Mouse (Mus musculus): Measurements from ENCODE around the gene Ccdc43. TPM values are rescaled to one million over a fixed set of nuclear protein-coding genes. Genes with fewer than 3 reads are reported as not detected.
"Not testable (repeated sequence)": the region's sequence is repeated elsewhere in the genome, so short reads cannot be mapped to it uniquely, and the experiment has no call there.

Ccdc43 gene
- polyA plus RNA-seq, 1 experiment from 2014 or later = 38.2 TPM

DNA sequence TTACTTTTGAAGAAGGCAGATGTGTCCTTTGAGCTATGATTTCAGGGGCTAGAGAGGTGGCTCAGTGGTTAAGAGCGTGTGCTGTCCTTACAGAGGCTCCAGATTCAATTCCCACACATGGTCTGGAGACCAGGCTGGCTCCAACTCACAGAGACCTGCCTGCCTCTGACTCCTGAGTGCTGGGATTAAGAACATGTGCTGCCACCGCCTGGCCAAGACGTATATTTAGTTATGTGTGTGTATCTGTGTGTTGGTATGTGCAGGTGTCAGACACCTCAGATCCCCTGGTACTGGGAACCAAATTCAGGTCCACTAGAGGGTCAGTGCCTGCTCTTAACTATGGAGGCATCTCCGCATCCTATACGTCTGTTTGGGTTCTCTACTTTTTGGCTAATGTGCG, 37.4 kb upstream of the Ccdc43 start:
- H3K36me3 ChIP-seq (ENCODE audit: control insufficient read depth, insufficient read depth) = no peaks in the 10 kb centered on the region
- peaks cover 7% of the 10 kb centered on the region for H3K4me1 ChIP-seq (ENCODE audit: control insufficient read depth, insufficient read depth, low read length)
- H3K27ac ChIP-seq (ENCODE audit: low read length) = no peak overlapping the region
- H3K9me3 ChIP-seq (replicated peaks; ENCODE audit: control insufficient read depth, low read length) = no peaks in the 10 kb centered on the region
- peaks cover 2% of the 10 kb centered on the region; the same call in 1 of the 2 replicates for H3K27me3 ChIP-seq (ENCODE audit: control insufficient read depth, insufficient read depth, low read length)
- no peak overlapping the region for H3K4me3 ChIP-seq (ENCODE audit: low read length)
- 90% methylated on average over 6 of the region's 6 CpGs for WGBS
- H3K4me2 ChIP-seq (ENCODE audit: low read depth, low read length) = no peak overlapping the region
- no peak for ATAC-seq (replicated peaks; ENCODE audit: extremely low read depth, insufficient read depth, low FRiP score)
- H3K9ac ChIP-seq (ENCODE audit: low read length) = no peak overlapping the region

GRCm38 (mm10) chr11:102733146-102733545, 35.6 kb upstream of the Ccdc43 start:
- no peaks in the 10 kb centered on the region for H3K9me3 ChIP-seq (replicated peaks; ENCODE audit: control insufficient read depth, low read length)
- no peak overlapping the region for H3K4me2 ChIP-seq (ENCODE audit: low read depth, low read length)
- WGBS = 65% methylated on average over 5 of the region's 5 CpGs
- no peak for ATAC-seq (replicated peaks; ENCODE audit: extremely low read depth, insufficient read depth, low FRiP score)
- no peaks in the 10 kb centered on the region for H3K4me1 ChIP-seq (ENCODE audit: control insufficient read depth, insufficient read depth, low read length)
- H3K27ac ChIP-seq (ENCODE audit: low read length) = no peak overlapping the region
- H3K27me3 ChIP-seq (ENCODE audit: control insufficient read depth, insufficient read depth, low read length) = peaks cover 2% of the 10 kb centered on the region; the same call in 1 of the 2 replicates
- H3K4me3 ChIP-seq (ENCODE audit: low read length) = no peak overlapping the region
- H3K36me3 ChIP-seq (ENCODE audit: control insufficient read depth, insufficient read depth) = no peaks in the 10 kb centered on the region
- H3K9ac ChIP-seq (ENCODE audit: low read length) = no peak overlapping the region

DNA sequence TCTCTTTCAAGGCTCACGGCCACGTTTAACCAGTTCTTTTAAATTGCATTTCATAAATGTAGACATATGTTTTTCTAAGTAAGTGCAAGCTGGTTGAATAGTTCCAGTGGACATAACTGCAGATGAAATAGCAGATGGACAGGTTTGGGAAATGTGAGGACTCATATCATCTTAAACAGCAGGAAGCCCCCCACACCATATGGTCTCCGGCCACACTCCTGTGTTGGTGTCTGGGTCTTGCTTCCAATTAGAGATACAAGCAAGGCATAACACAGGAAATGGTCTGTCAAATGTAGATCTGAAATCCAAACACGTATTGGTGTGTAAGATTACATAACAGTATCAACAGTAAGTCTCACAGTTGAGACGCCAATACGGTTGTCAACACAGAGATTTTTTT, 33.8 kb upstream of the Ccdc43 start:
- no peaks in the 10 kb centered on the region for H3K4me1 ChIP-seq (ENCODE audit: control insufficient read depth, insufficient read depth, low read length)
- no peak overlapping the region for H3K9ac ChIP-seq (ENCODE audit: low read length)
- H3K9me3 ChIP-seq (replicated peaks; ENCODE audit: control insufficient read depth, low read length) = no peaks in the 10 kb centered on the region
- no peak overlapping the region for H3K27ac ChIP-seq (ENCODE audit: low read length)
- 72% methylated on average over 6 of the region's 6 CpGs for WGBS
- no peak overlapping the region for H3K4me3 ChIP-seq (ENCODE audit: low read length)
- peaks cover 2% of the 10 kb centered on the region; the same call in 1 of the 2 replicates for H3K27me3 ChIP-seq (ENCODE audit: control insufficient read depth, insufficient read depth, low read length)
- no peaks in the 10 kb centered on the region for H3K36me3 ChIP-seq (ENCODE audit: control insufficient read depth, insufficient read depth)
- no peak for ATAC-seq (replicated peaks; ENCODE audit: extremely low read depth, insufficient read depth, low FRiP score)
- H3K4me2 ChIP-seq (ENCODE audit: low read depth, low read length) = no peak overlapping the region

GRCm38 (mm10) chr11:102729835-102730234, 32.3 kb upstream of the Ccdc43 start:
- WGBS = 76% methylated on average over 3 of the region's 3 CpGs

GRCm38 (mm10) chr11:102728614-102729013, 31.0 kb upstream of the Ccdc43 start:
- Histone ChIP-seq H3K4me3 (ENCODE audit: low read length) (no peak overlapping the region), H3K27me3 (ENCODE audit: control insufficient read depth, insufficient read depth, low read length) (no peaks in the 10 kb centered on the region), H3K27ac (ENCODE audit: low read length) (no peak overlapping the region), H3K9me3 (replicated peaks; ENCODE audit: control insufficient read depth, low read length) (no peaks in the 10 kb centered on the region), H3K4me2 (ENCODE audit: low read depth, low read length) (no peak overlapping the region), H3K9ac (ENCODE audit: low read length) (no peak overlapping the region), H3K4me1 (ENCODE audit: control insufficient read depth, insufficient read depth, low read length) (no peaks in the 10 kb centered on the region), H3K36me3 (ENCODE audit: control insufficient read depth, insufficient read depth) (no peaks in the 10 kb centered on the region)
- WGBS = 34% methylated on average over 7 of the region's 7 CpGs
- ATAC-seq (replicated peaks; ENCODE audit: extremely low read depth, insufficient read depth, low FRiP score) = no peak

More at GRCm38 (mm10) chr11:102729835-102730234, 32.3 kb upstream of the Ccdc43 start:
- Histone ChIP-seq H3K4me3 (ENCODE audit: low read length) (no peak overlapping the region), H3K27ac (ENCODE audit: low read length) (no peak overlapping the region), H3K9ac (ENCODE audit: low read length) (no peak overlapping the region), H3K4me2 (ENCODE audit: low read depth, low read length) (no peak overlapping the region), H3K27me3 (ENCODE audit: control insufficient read depth, insufficient read depth, low read length) (no peaks in the 10 kb centered on the region), H3K36me3 (ENCODE audit: control insufficient read depth, insufficient read depth) (no peaks in the 10 kb centered on the region), H3K9me3 (replicated peaks; ENCODE audit: control insufficient read depth, low read length) (no peaks in the 10 kb centered on the region), H3K4me1 (ENCODE audit: control insufficient read depth, insufficient read depth, low read length) (no peaks in the 10 kb centered on the region)
- no peak for ATAC-seq (replicated peaks; ENCODE audit: extremely low read depth, insufficient read depth, low FRiP score)

DNA sequence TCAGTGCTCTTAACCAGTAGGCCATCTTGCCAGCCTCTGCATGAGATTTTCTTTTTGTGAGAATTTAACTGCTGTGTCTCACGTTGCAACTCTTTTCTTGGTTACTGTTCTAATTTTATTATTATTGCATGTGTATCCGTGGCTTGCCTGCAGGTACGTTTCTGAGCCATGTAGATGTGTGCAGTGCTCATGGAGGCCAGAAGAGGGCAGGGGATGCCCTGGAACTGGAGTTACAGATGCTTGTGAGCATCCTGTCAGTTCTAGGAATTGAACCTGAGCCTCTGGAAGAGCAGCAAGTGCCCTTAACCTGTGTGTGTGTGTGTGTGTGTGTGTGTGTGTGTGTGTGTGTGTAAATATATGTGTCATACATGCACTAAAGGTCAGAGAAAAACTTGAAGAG, 28.0 kb upstream of the Ccdc43 start:
- Histone ChIP-seq H3K4me3 (ENCODE audit: low read length) (no peak overlapping the region), H3K4me1 (ENCODE audit: control insufficient read depth, insufficient read depth, low read length) (no peaks in the 10 kb centered on the region), H3K27ac (ENCODE audit: low read length) (no peak overlapping the region), H3K27me3 (ENCODE audit: control insufficient read depth, insufficient read depth, low read length) (no peaks in the 10 kb centered on the region), H3K9me3 (replicated peaks; ENCODE audit: control insufficient read depth, low read length) (no peaks in the 10 kb centered on the region), H3K9ac (ENCODE audit: low read length) (no peak overlapping the region), H3K4me2 (ENCODE audit: low read depth, low read length) (no peak overlapping the region), H3K36me3 (ENCODE audit: control insufficient read depth, insufficient read depth) (no peaks in the 10 kb centered on the region)
- WGBS = 35% methylated on average over 3 of the region's 3 CpGs
- no peak for ATAC-seq (replicated peaks; ENCODE audit: extremely low read depth, insufficient read depth, low FRiP score)

GRCm38 (mm10) chr11:102716135-102716534, 18.6 kb upstream of the Ccdc43 start:
- Histone ChIP-seq H3K9ac (ENCODE audit: low read length) (no peak overlapping the region), H3K9me3 (replicated peaks; ENCODE audit: control insufficient read depth, low read length) (peaks cover 6% of the 10 kb centered on the region; the same call in 1 of the 2 replicates), H3K36me3 (ENCODE audit: control insufficient read depth, insufficient read depth) (no peaks in the 10 kb centered on the region), H3K4me2 (ENCODE audit: low read depth, low read length) (no peak overlapping the region), H3K4me3 (ENCODE audit: low read length) (no peak overlapping the region), H3K27ac (ENCODE audit: low read length) (no peak overlapping the region), H3K4me1 (ENCODE audit: control insufficient read depth, insufficient read depth, low read length) (no peaks in the 10 kb centered on the region), H3K27me3 (ENCODE audit: control insufficient read depth, insufficient read depth, low read length) (no peaks in the 10 kb centered on the region)
- WGBS = 74% methylated on average over 7 of the region's 7 CpGs
- no peak for ATAC-seq (replicated peaks; ENCODE audit: extremely low read depth, insufficient read depth, low FRiP score)

- H3K27ac ChIP-seq (ENCODE audit: low read length); H3K9ac ChIP-seq (ENCODE audit: low read length); H3K4me1 ChIP-seq (ENCODE audit: control insufficient read depth, insufficient read depth, low read length); H3K4me2 ChIP-seq (ENCODE audit: low read depth, low read length); H3K27me3 ChIP-seq (ENCODE audit: control insufficient read depth, insufficient read depth, low read length); H3K9me3 ChIP-seq (replicated peaks; ENCODE audit: control insufficient read depth, low read length); H3K4me3 ChIP-seq (ENCODE audit: low read length); ATAC-seq (replicated peaks; ENCODE audit: extremely low read depth, insufficient read depth, low FRiP score); H3K36me3 ChIP-seq (ENCODE audit: control insufficient read depth, insufficient read depth): not testable (repeated sequence)
- 67% methylated on average over 2 of the region's 2 CpGs for WGBS
Observed at GRCm38 (mm10) chr11:102714578-102714977, 17.0 kb upstream of the Ccdc43 start.

DNA sequence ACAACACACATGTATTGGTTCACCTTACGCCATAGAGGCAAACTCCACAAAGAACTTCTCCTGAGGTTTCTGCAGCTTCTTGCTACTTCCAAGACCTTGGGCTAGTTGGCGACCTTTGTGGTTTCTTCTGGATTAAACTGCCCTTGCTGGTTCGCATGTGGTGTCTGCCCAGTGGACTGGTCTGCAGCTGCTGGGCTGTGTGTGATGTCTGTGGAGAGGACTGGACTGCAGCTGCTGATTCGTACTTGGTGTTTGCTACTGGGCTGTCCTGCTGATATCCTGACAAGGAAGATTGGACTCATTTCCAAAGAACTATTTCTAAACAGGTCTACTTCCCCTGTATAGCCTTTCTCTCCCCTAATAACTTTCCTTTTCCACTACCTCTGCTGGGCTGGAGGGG, 14.8 kb upstream of the Ccdc43 start:
- H3K27ac ChIP-seq (ENCODE audit: low read length) = no peak overlapping the region
- H3K36me3 ChIP-seq (ENCODE audit: control insufficient read depth, insufficient read depth) = no peaks in the 10 kb centered on the region
- no peak for ATAC-seq (replicated peaks; ENCODE audit: extremely low read depth, insufficient read depth, low FRiP score)
- no peak overlapping the region for H3K4me3 ChIP-seq (ENCODE audit: low read length)
- 88% methylated on average over 4 of the region's 4 CpGs for WGBS
- no peaks in the 10 kb centered on the region for H3K27me3 ChIP-seq (ENCODE audit: control insufficient read depth, insufficient read depth, low read length)
- H3K9ac ChIP-seq (ENCODE audit: low read length) = no peak overlapping the region
- no peaks in the 10 kb centered on the region for H3K9me3 ChIP-seq (replicated peaks; ENCODE audit: control insufficient read depth, low read length)
- H3K4me2 ChIP-seq (ENCODE audit: low read depth, low read length) = no peak overlapping the region
- H3K4me1 ChIP-seq (ENCODE audit: control insufficient read depth, insufficient read depth, low read length) = no peaks in the 10 kb centered on the region

DNA sequence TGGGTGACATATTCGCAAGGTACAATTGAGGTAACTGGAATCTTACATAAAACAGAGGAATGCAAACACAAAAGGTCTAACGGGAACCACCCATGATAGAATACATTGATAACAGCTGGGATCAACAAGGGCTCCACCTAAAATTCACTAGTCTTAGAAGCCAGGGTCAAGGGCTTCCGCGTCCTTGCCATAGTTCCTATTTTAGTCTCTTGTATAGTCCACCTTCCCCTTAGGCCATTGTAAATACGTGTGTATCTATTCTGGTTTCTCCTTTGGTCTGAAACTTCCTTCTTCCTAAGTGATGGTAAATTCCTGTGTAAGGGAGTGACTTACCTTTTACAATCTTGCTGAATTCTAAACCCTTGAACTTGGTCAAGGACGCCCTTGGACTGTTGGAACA, 4.6 kb upstream of the Ccdc43 start:
- H3K27ac ChIP-seq (ENCODE audit: low read length); H3K4me3 ChIP-seq (ENCODE audit: low read length); H3K27me3 ChIP-seq (ENCODE audit: control insufficient read depth, insufficient read depth, low read length); H3K4me1 ChIP-seq (ENCODE audit: control insufficient read depth, insufficient read depth, low read length); H3K9ac ChIP-seq (ENCODE audit: low read length); ATAC-seq (replicated peaks; ENCODE audit: extremely low read depth, insufficient read depth, low FRiP score); H3K4me2 ChIP-seq (ENCODE audit: low read depth, low read length); H3K36me3 ChIP-seq (ENCODE audit: control insufficient read depth, insufficient read depth); H3K9me3 ChIP-seq (replicated peaks; ENCODE audit: control insufficient read depth, low read length): not testable (repeated sequence)
- 84% methylated on average over 6 of the region's 6 CpGs for WGBS
